Mouse (Mus musculus) urinary bladder, postnatal 36 days (tissue): ENCODE measurements around the gene Phf24.
A peak's percentile ranks its signal among the peaks of the same experiment; 100 is the strongest.

ENCODE experiments used
- DNase-seq, 2 experiments: peaks; one replicate each; pipeline ENCODE4 v3.0.0; 2022; ENCODE audit warnings: low spot score in 2 of 2, mixed read lengths in 1 of 2

Gene Phf24

GRCm38 (mm10) chr4:42916617-42917401 is at the start of gene Phf24:
TSS of gene Phf24 (plus strand) at chr4:42916660.
- DNase-seq, result no peak

GRCm38 (mm10) chr4:42867390-42867789 is 49.1 kb upstream of the Phf24 start:
- no peak for DNase-seq

GRCm38 (mm10) chr4:42868193-42868592 is 48.3 kb upstream of the Phf24 start:
- no peak for DNase-seq

- DNase-seq, result no peak
Observed at GRCm38 (mm10) chr4:42870748-42871147, 45.7 kb upstream of the Phf24 start.

GRCm38 (mm10) chr4:42872151-42872550 is 44.3 kb upstream of the Phf24 start:
- no peak for DNase-seq

GRCm38 (mm10) chr4:42872746-42873435 is 43.6 kb upstream of the Phf24 start:
- DNase-seq, result no peak

GRCm38 (mm10) chr4:42874134-42874533 is 42.3 kb upstream of the Phf24 start, which contains the start of gene Fam205c:
TSS of gene Fam205c (minus strand) at chr4:42874234.
- no peak for DNase-seq

- peak; percentile 27 to 30 for DNase-seq
Observed at GRCm38 (mm10) chr4:42876586-42877291, 39.7 kb upstream of the Phf24 start.

- DNase-seq, result no peak
Observed at GRCm38 (mm10) chr4:42877657-42878056, 38.8 kb upstream of the Phf24 start.

GRCm38 (mm10) chr4:42879829-42880676 is 36.4 kb upstream of the Phf24 start:
- no peak for DNase-seq

- DNase-seq, result no peak
Observed at GRCm38 (mm10) chr4:42880677-42880948, 35.8 kb upstream of the Phf24 start.

GRCm38 (mm10) chr4:42886926-42887325 is 29.5 kb upstream of the Phf24 start:
- no peak for DNase-seq

GRCm38 (mm10) chr4:42888806-42889205 is 27.7 kb upstream of the Phf24 start:
- DNase-seq, result no peak

- no peak for DNase-seq
Observed at GRCm38 (mm10) chr4:42891176-42891575, 25.3 kb upstream of the Phf24 start.

GRCm38 (mm10) chr4:42895118-42895517 is 21.3 kb upstream of the Phf24 start:
- no peak for DNase-seq

- no peak for DNase-seq
Observed at GRCm38 (mm10) chr4:42898914-42899313, 17.5 kb upstream of the Phf24 start.

GRCm38 (mm10) chr4:42900878-42901277 is 15.6 kb upstream of the Phf24 start:
- DNase-seq, result no peak

- no peak for DNase-seq
Observed at GRCm38 (mm10) chr4:42902174-42902573, 14.3 kb upstream of the Phf24 start.

GRCm38 (mm10) chr4:42902730-42903129 is 13.7 kb upstream of the Phf24 start:
- DNase-seq, result no peak

GRCm38 (mm10) chr4:42903942-42904341 is 12.5 kb upstream of the Phf24 start:
- no peak for DNase-seq

GRCm38 (mm10) chr4:42904523-42904922 is 11.9 kb upstream of the Phf24 start:
- no peak for DNase-seq

- DNase-seq, result no peak
Observed at GRCm38 (mm10) chr4:42904966-42905365, 11.5 kb upstream of the Phf24 start.
